Mouse (Mus musculus): Measurements from ENCODE around the gene Galk2. TPM values are rescaled to one million over a fixed set of nuclear protein-coding genes. Genes with fewer than 3 reads are reported as not detected.

Galk2 gene
- total RNA-seq, 4 experiments from 2014 or later = 82.6 to 106 (median 91.1) TPM

- DNase-seq = no peak
Measured at GRCm38 (mm10) chr2:125943301-125943700, 84.4 kb downstream of the Galk2 start.

GRCm38 (mm10) chr2:125948195-125948594, 89.3 kb downstream of the Galk2 start:
- DNase-seq = no peak

GRCm38 (mm10) chr2:125968811-125969210, 109.9 kb downstream of the Galk2 start:
- peak; percentile 19 for DNase-seq

- DNase-seq = no peak
Measured at GRCm38 (mm10) chr2:125973207-125973606, 114.3 kb downstream of the Galk2 start.

- DNase-seq = no peak
Measured at GRCm38 (mm10) chr2:125975206-125975605, 116.3 kb downstream of the Galk2 start.

- no peak for DNase-seq
Measured at GRCm38 (mm10) chr2:125975808-125976345, 117.0 kb downstream of the Galk2 start.

- DNase-seq = no peak
Measured at GRCm38 (mm10) chr2:126002291-126002690, 143.4 kb downstream of the Galk2 start.

GRCm38 (mm10) chr2:126006088-126006487, 147.2 kb downstream of the Galk2 start:
- DNase-seq = peak; percentile 32

GRCm38 (mm10) chr2:126006742-126007141, 147.8 kb downstream of the Galk2 start:
- no peak for DNase-seq

GRCm38 (mm10) chr2:126014989-126015710, 156.2 kb downstream of the Galk2 start:
- no peak for DNase-seq

GRCm38 (mm10) chr2:126015763-126016473, 157.0 kb downstream of the Galk2 start:
- no peak for DNase-seq

GRCm38 (mm10) chr2:126031186-126031900, 172.4 kb downstream of the Galk2 start:
- DNase-seq = no peak

- no peak for DNase-seq
Measured at GRCm38 (mm10) chr2:126033114-126033972, 174.4 kb downstream of the Galk2 start.

Other genes with a start within 250 kb of the Galk2 start
- 1 to 10 TPM; 2.2 to 6.1 (median 3.6) TPM for gene Cep152, start 234.0 kb upstream of the Galk2 start, total RNA-seq (2022)
- 100 to 1,000 TPM; 142 to 165 (median 156) TPM for gene Eid1, start 186.0 kb upstream of the Galk2 start, total RNA-seq (2022)
- 1 to 10 TPM; 3.4 to 6.8 (median 4.9) TPM for gene Shc4, start 135.0 kb upstream of the Galk2 start, total RNA-seq (2022)
- 10 to 100 TPM; 58.4 to 68.5 (median 65.9) TPM for gene Secisbp2l, start 76.2 kb upstream of the Galk2 start, total RNA-seq (2022)
- 100 to 1,000 TPM; 151 to 184 (median 163) TPM for gene Cops2, start within 50 bp of the Galk2 start, total RNA-seq (2022)
- gene Fgf7, start 175.5 kb downstream of the Galk2 start, total RNA-seq (2022) = 1 to 10 TPM in 2 of 4 experiments, under 1 TPM in 2; 0.38 to 1.3 (median 0.97) TPM

Data from adrenal gland, adult 8-10 months (tissue).